8 mouse cellular contexts compared by ENCODE assay signal in the genomic region with DNA sequence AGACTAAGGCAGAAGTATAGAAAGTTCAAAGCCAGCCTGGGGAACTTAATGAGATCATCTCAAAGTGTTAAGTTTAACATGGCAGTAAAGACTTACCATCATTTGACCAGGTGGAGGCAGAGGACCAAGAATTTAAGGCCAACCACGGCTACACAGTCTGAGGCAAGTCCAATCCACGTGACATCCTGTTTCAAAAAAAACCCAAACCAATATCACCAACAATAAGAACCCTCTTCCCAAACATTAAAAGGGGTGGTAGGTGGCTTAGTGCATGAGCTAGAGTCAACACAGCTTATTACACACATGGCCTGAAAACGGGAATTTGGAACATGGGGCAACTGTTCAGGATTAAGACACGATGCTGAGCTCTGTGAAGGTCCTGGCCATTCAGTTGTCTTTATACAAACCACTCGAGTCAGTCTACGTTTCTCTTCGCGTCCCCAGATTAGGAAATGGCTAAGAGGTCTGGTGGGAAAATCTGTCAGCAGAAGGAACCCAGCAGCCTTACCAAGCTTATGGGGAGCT. TPM values are rescaled to one million over a fixed set of nuclear protein-coding genes. Genes with fewer than 3 reads are reported as not detected.
DNase-seq lines count a peak whose midpoint lies in the region; ATAC-seq and TF ChIP-seq lines count a peak whose summit lies in the region.

No protein-coding gene starts in this region.

- intact Hi-C loops in gastrocnemius, adult 2 months (cut with DNase I), result loop anchor here (10.0 kb wide), 1 partner anchor 490 kb away; the partner anchor contains the start of genes Gm5617 and Rbm7
- intact Hi-C loops in gastrocnemius, postnatal 36 days (cut with DNase I), result no loop called here

- no peak for ATAC-seq in liver, embryonic 12.5 days
- no peak for ATAC-seq in stomach, embryonic 16.5 days (ENCODE audit: insufficient read depth, low FRiP score)

- H3K27me3 ChIP-seq in liver, embryonic 12.5 days (replicated peaks), result no peaks in the 10 kb centered on the region
- no peaks in the 10 kb centered on the region for H3K27me3 ChIP-seq in stomach, embryonic 16.5 days (ENCODE audit: control insufficient read depth, insufficient read depth, low read length)

- H3K4me3 ChIP-seq in gastrocnemius, adult 2 months, result peak overlapping the region; percentile 98
- peak overlapping the region; percentile 82 for H3K4me3 ChIP-seq in liver, embryonic 12.5 days
- H3K4me3 ChIP-seq in stomach, embryonic 16.5 days (replicated peaks; ENCODE audit: low read length), result peak overlapping the region; percentile 58

- no peaks in the 10 kb centered on the region for H3K36me3 ChIP-seq in liver, embryonic 12.5 days
- H3K36me3 ChIP-seq in stomach, embryonic 16.5 days (ENCODE audit: control insufficient read depth, insufficient read depth, low read length), result no peaks in the 10 kb centered on the region

- H3K9ac ChIP-seq in liver, embryonic 12.5 days, result peak overlapping the region; percentile 68
- H3K9ac ChIP-seq in stomach, embryonic 16.5 days (ENCODE audit: low read length), result peak overlapping the region; percentile 84

- DNase-seq in gastrocnemius, adult 2 months, result no peak
- DNase-seq in gastrocnemius, postnatal 36 days, result no peak
- peak; percentile 73 for DNase-seq in 3T3-L1 (ENCODE audit: low read depth, low spot score)
- peak; percentile 17 for DNase-seq in fibroblast of lung, adult 2 months (ENCODE audit: low read depth)
- no peak for DNase-seq in kidney, postnatal 10 days
- no peak for DNase-seq in adrenal gland, adult (ENCODE audit: inconsistent age in 2 of 2, low spot score in 1 of 2)

- peaks cover 50% of the 10 kb centered on the region for H3K4me1 ChIP-seq in liver, embryonic 12.5 days
- peaks cover 13% of the 10 kb centered on the region; the same call in 1 of the 2 replicates for H3K4me1 ChIP-seq in stomach, embryonic 16.5 days (ENCODE audit: control insufficient read depth, insufficient read depth, low read length)

- no peaks in the 10 kb centered on the region for H3K9me3 ChIP-seq in liver, embryonic 12.5 days (replicated peaks)
- H3K9me3 ChIP-seq in stomach, embryonic 16.5 days (replicated peaks; ENCODE audit: control insufficient read depth, low read length), result no peaks in the 10 kb centered on the region

- no peak for TF ChIP-seq CTCF in gastrocnemius, adult 2 months (IDR thresholded peaks at IDR 0.05)

- WGBS in liver, embryonic 12.5 days (ENCODE audit: insufficient replicate concordance), result 18% methylated on average over 8 of the region's 8 CpGs
- WGBS in stomach, embryonic 16.5 days, result 17% methylated on average over 8 of the region's 8 CpGs

- H3K4me2 ChIP-seq in liver, embryonic 12.5 days, result peak overlapping the region; percentile 100
- peak overlapping the region; percentile 63 for H3K4me2 ChIP-seq in stomach, embryonic 16.5 days (ENCODE audit: low read depth, low read length)

- H3K27ac ChIP-seq in gastrocnemius, adult 2 months, result peak overlapping the region; percentile 98
- peak overlapping the region; percentile 78 for H3K27ac ChIP-seq in liver, embryonic 12.5 days
- H3K27ac ChIP-seq in stomach, embryonic 16.5 days (ENCODE audit: low read length), result peak overlapping the region; percentile 88

RNA-seq across cellular contexts. Expression of gene Usp28, which starts 0.8 kb away (rescaled TPM):
- 10 to 100 TPM; 56.6 to 67.2 TPM for total RNA-seq in gastrocnemius, adult 2 months (2021)
- total RNA-seq in gastrocnemius, postnatal 36 days (2021), result 10 to 100 TPM; 68.2 to 77.8 TPM
- 8.7 and 10.8 TPM in 2 replicates for polyA plus RNA-seq in liver, embryonic 12.5 days (2016; fragmentation: Nextera tagmentation; extraction: Ambion mirVana)
- 18.5 and 27.4 TPM in 2 replicates for polyA plus RNA-seq in stomach, embryonic 16.5 days (2015; fragmentation: Nextera tagmentation; extraction: Ambion mirVana)

RNA-seq across cellular contexts. Expression of gene Htr3b, which starts 19.6 kb away (rescaled TPM):
- total RNA-seq in gastrocnemius, adult 2 months (2021), result not detected
- total RNA-seq in gastrocnemius, postnatal 36 days (2021), result not detected
- polyA plus RNA-seq in liver, embryonic 12.5 days (2016; fragmentation: Nextera tagmentation; extraction: Ambion mirVana), result not detected in 2 replicates
- 0.24 and 0.30 TPM in 2 replicates for polyA plus RNA-seq in stomach, embryonic 16.5 days (2015; fragmentation: Nextera tagmentation; extraction: Ambion mirVana)

Comparison
In these comparisons a context has a peak if more than half of its experiments do, and no peak if none do; other contexts are left out.
1. DNase-seq: peak in 3T3-L1 (single experiment) and fibroblast of lung, adult 2 months (single experiment); none in gastrocnemius, adult 2 months (single experiment), gastrocnemius, postnatal 36 days (0 of 2), kidney, postnatal 10 days (single experiment) and adrenal gland, adult (0 of 2).
2. Peak in every context shown above with its lines, with median percentiles within 50 percentile points of each other: H3K27ac ChIP-seq and H3K4me3 ChIP-seq.